Mouse (Mus musculus) lung, postnatal 10 days (tissue): ENCODE results near the gene Fgb.

ENCODE experiments used
- DNase-seq: peaks from one replicate; pipeline ENCODE4 v3.0.0; 2021

Fgb gene

DNA sequence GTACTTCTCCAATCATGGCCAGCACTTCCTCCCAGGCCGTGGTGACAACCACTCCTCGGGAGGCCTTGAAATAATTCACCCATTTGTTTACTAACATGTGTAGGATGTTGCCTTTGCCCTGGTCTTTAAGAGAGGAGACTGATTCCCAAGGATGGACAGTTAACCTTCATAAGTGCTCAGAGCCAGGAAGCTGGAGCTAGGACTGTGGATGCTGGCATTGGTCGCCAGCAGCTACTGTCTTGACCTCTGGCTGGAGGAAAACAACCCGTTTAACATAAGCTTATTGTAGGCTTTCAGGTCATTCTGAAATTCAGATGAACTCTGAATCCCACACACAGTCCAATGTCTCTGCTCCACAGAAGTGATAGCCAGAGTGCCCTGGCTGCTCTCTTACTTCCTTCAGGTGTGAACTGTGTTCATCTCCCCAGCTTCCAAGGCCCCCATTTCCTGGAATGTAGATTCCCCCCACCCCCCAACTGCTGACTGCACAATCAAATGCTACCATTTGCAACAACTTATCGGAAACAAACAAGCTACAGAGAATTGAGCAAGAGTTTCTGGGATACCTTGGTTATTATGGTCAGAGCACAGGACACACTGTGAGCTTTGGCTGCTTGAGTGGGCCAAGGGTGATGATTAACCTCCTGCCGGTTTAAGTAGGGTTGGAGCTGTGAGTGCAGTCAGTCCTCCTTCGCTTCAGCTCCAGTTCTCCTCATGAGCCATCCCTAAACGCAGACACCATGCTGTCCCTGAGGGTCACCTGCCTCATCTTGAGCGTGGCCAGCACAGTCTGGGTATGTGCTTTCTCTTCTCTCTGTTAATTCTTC lies 24.0 kb downstream of the Fgb start, which contains the start of gene Fga:
Gene Fga, plus strand, starts transcription at position 602 of the 827 bp plus-strand sequence.
- no peak for DNase-seq

DNA sequence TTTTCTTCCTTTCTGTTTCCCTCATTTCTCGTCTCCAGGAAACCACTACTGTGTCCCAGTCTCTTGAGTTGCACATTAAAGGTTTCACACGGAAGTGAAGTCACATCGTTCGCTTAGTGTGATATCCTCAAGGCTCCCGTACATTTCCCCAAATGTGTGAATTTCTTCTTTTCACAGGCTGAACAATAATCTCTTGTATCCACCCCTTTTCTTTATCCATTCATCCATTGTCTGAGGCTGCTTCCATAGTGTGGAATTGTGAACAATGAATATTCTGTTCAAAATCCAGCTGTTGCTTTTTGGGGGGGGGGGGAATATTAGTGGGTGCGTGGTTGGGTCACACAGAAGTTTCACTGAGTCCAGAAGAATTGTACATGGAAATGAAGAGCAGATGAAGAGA lies 24.6 kb downstream of the Fgb start:
- no peak for DNase-seq

DNA sequence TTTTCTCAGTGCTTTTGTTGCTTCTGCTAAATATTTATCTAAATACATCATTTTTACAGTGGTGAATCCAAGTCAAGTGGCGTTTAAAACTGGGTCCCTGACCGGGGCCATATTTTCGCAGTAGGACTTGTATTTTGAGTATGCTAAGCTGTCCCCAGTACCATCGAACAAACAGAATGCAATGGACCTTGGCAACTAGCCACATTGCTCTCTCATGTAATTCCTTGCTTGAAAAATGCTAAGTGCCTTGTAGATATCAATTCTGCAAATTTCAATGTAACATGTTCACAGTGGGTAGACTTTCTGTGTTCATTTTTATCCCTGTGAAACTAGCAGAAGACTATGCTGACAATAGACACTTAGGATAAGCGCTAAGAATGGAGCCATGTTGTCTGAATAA lies 28.5 kb downstream of the Fgb start:
- DNase-seq: no peak

DNA sequence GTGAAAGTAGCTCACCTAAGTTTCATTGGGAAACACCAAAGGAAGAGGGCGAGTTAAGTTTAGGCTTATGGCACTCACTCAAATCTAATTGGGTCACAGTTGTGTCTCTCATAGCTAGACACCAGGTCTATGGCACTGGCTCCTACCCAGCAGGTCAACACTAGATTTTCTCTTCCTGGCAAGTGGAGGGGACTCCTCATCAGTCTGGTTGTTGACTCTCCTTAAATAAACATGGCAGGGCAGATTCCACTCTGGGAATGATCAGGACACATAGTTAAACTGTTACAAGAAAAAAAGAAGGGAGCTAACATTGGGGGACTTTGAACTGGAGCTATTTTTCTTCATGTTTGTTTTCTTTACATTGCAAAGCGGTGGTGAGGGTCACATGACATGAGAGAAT lies 29.3 kb downstream of the Fgb start:
- DNase-seq: no peak

DNA sequence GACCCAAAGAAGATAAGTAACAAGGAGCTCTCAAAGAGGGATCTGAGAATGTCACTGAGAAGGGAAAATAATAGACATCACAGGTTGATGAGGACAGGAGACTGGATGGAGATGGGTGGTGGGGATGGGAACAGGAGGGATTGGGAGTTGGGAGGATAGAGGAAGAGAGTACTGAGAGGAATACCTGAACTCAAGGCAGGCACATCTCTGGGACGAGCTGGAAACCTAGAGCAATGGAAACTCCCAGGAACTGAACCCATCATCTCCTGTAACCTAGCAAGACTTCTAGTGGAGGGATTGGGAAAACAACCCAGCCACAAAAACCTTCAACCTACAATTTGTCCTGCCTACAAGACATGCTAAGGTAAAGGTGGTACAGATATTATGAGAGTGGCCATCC lies 33.4 kb downstream of the Fgb start:
- DNase-seq: no peak

DNA sequence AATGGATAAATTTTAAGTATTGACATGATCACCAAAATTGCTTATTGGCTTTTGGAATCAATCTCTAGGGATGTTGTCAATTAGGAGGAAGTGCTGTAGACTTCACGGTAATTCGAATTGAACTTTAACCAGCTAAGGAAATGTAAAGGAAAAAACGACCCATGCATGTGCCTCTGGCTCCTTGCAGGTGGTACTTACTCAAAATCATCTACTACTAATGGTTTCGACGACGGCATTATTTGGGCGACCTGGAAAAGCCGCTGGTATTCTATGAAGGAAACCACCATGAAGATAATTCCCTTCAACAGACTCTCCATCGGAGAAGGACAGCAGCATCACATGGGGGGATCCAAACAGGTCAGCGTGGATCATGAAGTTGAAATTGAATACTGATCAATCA lies 35.7 kb downstream of the Fgb start:
- no peak for DNase-seq

DNA sequence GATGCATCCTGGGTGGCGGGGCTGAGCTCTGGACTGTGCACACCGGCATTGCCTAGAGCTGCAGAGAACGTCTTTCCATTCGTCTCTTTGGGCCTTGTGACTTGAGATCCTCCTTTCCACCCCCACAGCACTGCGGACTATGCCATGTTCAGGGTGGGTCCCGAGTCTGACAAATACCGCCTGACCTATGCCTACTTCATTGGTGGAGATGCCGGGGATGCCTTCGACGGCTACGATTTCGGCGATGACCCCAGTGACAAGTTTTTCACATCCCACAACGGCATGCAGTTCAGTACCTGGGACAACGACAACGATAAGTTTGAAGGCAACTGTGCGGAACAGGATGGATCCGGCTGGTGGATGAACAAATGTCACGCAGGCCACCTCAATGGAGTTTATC lies 37.0 kb downstream of the Fgb start:
- DNase-seq: no peak

DNA sequence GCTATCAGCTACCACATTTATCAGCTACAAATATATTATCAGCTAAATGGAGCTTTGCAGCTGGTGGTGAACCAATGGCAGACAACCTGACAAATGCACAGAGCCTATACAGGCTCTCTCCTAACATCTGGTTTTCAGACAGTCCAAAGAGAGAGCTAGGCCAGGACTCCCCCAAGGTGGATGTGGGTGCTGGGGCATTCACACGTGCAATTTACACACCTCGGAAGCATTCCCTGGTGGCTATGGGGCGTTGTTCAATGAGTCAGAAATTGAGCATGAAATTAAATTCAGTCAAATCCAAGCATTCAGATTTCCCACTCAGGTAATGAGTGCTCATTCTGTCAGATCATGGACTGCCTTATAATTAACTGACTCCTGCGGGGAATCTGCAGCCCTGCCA lies 38.1 kb downstream of the Fgb start:
- no peak for DNase-seq

DNA sequence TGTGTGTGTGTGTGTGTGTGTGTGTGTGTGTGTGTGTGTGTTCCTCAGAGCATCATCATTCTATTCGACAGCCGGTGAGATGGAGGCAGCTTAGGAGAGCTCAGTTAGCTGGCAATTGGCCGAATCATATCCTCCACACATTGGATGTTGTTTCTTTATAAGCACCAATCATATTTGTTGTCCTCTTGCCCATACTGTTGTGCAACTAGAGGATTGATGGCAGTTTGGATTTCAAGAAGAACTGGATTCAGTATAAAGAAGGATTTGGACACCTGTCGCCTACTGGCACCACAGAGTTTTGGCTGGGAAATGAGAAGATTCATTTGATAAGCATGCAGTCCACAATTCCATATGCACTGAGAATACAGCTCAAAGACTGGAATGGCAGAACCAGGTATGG lies 38.5 kb downstream of the Fgb start:
- DNase-seq: no peak

DNA sequence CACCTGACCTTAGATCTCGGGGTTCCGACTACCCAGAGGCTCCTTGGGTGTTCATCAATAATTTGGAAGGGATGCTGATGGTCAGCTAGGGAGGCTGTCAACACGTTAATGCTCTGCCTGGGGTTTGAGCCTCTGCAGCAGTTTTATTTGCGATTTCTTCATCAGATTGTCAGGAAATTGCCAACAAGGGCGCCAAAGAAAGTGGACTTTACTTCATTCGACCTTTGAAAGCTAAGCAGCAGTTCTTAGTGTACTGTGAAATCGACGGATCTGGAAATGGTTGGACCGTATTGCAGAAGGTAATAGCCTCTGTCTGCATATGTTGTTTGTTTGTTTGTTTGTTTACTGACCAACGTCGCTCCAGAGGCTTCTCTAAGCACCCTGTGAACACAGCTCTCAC lies 39.4 kb downstream of the Fgb start:
- no peak for DNase-seq

DNA sequence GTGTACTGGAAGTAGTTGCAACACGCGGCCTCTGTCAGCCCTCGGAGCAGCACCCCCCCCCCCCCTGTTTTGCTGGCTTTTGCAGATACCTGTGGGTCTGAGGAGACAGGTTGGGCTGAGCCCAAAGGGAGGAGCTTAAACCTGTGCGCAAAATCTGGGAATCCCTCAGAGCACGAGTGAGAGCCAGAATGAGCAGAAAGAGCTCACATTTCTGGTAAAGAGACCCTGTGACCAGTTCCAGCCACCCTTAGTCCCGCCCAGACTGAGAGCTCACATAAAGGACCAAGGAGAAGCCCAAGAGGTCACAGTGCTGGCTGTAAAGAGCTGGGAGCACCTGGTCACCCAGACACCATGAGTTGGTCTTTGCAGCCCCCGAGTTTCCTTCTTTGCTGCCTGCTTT lies 42.1 kb downstream of the Fgb start, which contains the start of gene Fgg:
Gene Fgg, plus strand, starts transcription at position 168 of the 400 bp plus-strand sequence.
- no peak for DNase-seq

DNA sequence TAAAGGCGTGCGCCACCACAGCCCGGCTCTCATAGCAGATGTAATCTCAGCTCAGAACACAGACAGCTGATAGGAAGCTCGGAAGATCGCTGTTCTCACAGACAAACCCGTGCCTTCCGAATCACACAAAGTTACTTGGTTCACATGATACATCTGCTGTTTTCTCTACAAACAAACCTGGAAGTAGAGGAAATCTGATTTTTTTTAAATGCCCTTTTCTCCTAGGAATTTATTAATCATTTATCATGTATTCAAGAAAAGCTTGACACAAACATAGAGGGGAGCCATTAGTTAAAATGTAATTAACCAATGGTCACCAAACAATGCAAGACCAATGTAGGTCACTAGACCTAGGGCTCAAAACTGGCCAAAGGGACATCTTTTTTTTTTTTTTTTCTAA lies 44.9 kb downstream of the Fgb start:
- no peak for DNase-seq

DNA sequence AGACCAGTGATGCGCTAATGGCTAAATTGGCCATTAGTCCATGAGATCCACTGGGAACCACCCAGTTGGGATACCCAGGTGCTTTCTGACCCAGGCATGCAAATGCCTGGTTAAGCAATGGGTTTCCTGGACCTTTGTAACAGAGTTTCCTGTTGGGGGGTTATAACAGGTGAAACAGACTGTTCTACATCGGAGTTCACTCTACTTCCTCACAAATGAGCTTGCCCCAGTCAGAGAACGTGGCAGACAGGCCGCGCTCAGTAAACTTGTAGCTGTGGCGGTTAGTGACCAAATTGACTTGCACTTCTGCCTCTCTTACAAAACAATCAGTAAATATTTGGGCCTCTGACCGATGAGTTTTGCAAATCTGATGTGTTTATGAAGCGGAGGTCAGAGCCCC lies 46.6 kb downstream of the Fgb start:
- DNase-seq: no peak

DNA sequence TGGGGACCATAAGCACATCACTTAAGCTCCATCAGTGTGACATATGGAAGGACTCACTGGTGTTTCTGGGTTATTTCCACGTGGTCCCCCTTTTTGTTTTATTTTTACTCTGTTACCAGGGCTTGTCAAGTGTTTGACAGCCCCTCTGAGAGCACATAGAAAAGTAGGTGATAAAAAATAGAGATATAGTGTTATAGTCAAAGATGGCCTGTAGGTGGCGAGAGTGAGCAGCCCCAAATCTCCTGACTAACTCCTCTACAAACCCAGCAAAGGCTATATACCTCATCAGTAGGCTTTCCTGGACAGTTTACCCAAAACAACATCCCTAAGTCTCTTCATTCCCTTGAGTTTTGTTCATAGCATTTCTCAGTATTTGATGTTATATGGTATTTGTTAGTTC lies 47.5 kb downstream of the Fgb start:
- peak; percentile 48 for DNase-seq

DNA sequence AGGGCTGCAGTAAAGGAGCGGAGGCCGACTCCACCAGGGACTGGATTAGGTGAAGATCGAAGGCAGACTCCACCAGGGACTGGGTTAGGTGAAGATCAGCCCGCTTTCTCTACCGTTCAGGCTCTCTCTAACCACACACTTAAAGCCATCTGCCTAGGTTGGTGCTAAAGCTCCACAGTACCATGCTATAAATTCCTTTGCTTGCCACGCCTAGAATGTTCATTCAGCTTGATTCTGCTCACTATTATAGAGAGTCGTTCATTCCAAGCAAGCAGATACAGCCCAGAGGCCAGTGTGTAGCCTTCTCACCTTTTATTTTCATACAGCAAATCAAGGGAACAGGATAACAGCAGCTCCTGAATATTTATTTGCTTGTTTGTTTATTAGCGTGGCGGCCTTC lies 49.7 kb downstream of the Fgb start:
- DNase-seq: no peak

DNA sequence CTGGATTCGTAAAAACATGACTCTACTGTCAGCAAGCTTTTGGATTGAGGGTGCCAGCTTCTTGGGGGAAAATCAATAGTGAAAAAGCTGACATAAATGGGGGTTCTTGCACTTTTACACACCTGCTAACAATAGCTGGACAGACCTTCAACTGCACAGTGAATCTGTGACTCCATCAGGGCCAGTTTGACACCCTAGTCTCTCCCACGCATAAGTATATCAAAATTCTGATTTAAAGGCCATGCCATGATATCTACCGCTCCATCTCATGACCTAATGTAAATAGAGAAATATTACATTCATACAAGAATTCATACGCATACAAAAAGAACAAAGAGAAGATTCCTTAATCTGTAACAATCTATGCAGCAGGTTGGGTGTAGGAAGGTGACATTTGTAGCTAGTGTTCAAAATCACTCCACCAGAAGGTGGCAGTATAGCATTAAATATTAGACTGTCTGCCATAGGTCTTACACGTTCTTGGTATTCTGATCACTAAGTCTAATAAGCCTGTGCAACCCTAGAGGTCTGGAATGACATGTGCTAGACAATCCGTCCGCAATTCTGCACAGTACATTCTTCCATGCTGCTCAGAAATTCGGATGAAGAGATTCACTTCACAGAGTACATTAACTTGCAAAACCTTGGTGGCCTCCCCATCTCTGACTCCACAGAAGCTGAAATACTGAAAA lies 50.7 kb downstream of the Fgb start:
- peak; percentile 71 for DNase-seq

DNA sequence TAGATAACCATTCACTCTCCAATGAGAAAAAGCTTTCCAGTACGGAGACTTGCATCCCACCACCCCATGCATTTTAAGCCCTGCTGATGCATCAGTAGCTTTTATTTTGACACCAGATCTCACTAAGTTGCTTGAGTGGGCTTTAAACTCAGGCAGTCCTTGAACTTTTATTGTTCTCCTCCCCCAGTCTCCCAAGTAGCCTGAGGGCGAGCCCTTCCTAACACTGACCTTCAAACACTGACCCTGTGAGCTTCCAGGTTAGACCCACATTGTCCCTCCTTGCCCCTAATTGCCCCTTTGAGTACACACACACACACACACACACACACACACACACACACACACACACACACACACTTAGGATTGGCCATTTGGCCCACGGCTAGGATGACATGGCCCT lies 53.0 kb downstream of the Fgb start:
- DNase-seq: no peak

DNA sequence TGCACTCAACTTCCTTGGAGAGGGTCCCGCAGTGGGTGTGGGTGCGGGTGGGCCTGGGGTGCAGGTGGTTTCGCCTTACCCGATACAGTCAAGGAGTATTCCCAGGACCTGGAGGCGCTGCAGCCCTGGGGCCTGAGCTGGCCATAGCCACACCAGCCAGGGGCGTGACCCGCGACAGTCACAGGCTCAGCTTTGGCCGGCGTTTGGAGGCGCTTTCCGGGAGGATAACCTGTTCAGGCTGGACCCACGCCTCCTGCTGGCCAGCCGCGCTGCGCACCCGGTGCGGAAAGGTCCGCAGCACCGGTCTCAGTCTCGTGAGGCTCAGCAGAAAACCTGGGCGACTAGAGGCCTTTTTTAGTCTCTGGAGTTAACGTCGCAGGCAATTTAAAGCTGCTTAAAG lies 54.3 kb downstream of the Fgb start:
- peak; percentile 82 for DNase-seq

DNA sequence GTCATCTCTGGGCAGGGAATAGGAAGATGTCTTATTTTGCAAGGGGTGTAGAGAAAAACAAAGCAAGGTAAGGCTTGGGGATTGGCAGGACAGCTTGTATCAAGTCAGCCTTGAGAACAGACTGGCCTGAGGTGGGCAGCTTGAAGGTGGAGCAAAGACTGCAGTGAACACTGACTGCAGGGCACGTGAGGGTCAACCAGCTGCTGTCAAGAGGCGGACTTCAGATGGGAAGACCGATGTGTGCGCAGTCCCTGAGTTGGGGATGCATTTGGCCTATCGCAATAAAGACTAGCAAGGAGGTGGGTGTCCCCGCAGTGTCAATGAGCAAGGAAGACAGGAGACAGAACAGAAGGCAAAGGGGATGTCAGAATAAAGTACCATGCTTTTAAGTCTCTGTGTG lies 56.7 kb downstream of the Fgb start:
- DNase-seq: no peak

DNA sequence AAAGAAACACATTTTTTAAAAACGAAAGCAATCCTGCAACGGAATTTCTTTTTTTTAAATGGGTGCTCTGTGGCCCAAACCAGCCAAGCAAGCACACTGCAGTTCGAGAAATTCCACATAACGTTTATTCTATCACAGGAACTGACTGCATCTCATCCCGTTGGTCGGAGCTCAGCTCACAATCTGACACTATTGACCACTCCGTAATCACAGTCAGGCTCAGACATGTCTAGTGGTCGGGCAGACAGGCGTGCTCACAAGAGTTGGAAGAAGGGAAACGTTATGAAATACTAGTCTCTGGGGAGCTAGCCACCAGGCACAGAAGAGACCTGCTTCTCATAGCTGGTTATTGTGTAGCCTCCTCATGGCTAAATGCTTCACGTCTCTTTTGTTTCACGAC lies 57.7 kb downstream of the Fgb start:
- DNase-seq: no peak
